Mouse (Mus musculus) spleen, embryonic (tissue): Measurements from ENCODE around the gene Eif4a2.

ENCODE experiments used
- CTCF ChIA-PET: fragments of 350-600 bp; sonication (Branson Sonifier 250); formaldehyde crosslinking; loops from one replicate; lab custom pipeline; 2022; lab: Charles Lee

Eif4a2 gene

GRCm38 (mm10) chr16:23135421-23136149 lies 28.3 kb downstream of the Eif4a2 start:
- CTCF ChIA-PET: interaction anchor here (0.6 kb wide), 2 partner anchors 256 to 878 kb away, joined by 6 to 10 read pairs; no protein-coding TSS in a partner anchor

- CTCF ChIA-PET: no interaction called here
Measured at GRCm38 (mm10) chr16:23136406-23136970, 29.2 kb downstream of the Eif4a2 start.

- CTCF ChIA-PET: interaction anchor here (0.6 kb wide), 2 partner anchors 739 to 1265 kb away, joined by 4 to 20 read pairs; no protein-coding TSS in a partner anchor
Measured at GRCm38 (mm10) chr16:23140911-23141310, 33.7 kb downstream of the Eif4a2 start.

GRCm38 (mm10) chr16:23144326-23144725 lies 37.1 kb downstream of the Eif4a2 start:
- CTCF ChIA-PET: interaction anchor here (0.6 to 0.8 kb wide), 3 partner anchors 160 to 279 kb away, joined by 3 to 7 read pairs (median 3); no protein-coding TSS in a partner anchor

GRCm38 (mm10) chr16:23145211-23145610 lies 38.0 kb downstream of the Eif4a2 start:
- CTCF ChIA-PET: interaction anchor here (0.6 kb wide), 1 partner anchor 205 kb away, joined by 3 read pairs; no protein-coding TSS in a partner anchor

GRCm38 (mm10) chr16:23146280-23146679 lies 39.0 kb downstream of the Eif4a2 start, which contains the start of gene Adipoq:
TSS of gene Adipoq (plus strand) at chr16:23146536.
- CTCF ChIA-PET: interaction anchor here (0.7 kb wide), 1 partner anchor 109 kb away, joined by 3 read pairs; no protein-coding TSS in a partner anchor

GRCm38 (mm10) chr16:23148936-23149335 lies 41.7 kb downstream of the Eif4a2 start:
- CTCF ChIA-PET: no interaction called here

- CTCF ChIA-PET: no interaction called here
Measured at GRCm38 (mm10) chr16:23149396-23149795, 42.2 kb downstream of the Eif4a2 start.

GRCm38 (mm10) chr16:23151423-23151822 lies 44.2 kb downstream of the Eif4a2 start:
- CTCF ChIA-PET: interaction anchor here (0.7 kb wide), 1 partner anchor 32 kb away, joined by 3 read pairs; no protein-coding TSS in a partner anchor

GRCm38 (mm10) chr16:23154261-23154660 lies 47.0 kb downstream of the Eif4a2 start:
- CTCF ChIA-PET: interaction anchor here (0.6 kb wide), 1 partner anchor 82 kb away, joined by 4 read pairs; no protein-coding TSS in a partner anchor

GRCm38 (mm10) chr16:23157013-23157412 lies 49.8 kb downstream of the Eif4a2 start:
- CTCF ChIA-PET: no interaction called here

- CTCF ChIA-PET: no interaction called here
Measured at GRCm38 (mm10) chr16:23158292-23158691, 51.0 kb downstream of the Eif4a2 start.

- CTCF ChIA-PET: interaction anchor here (0.6 to 1.1 kb wide), 3 partner anchors 28 to 218 kb away, joined by 3 to 8 read pairs (median 4); no protein-coding TSS in a partner anchor
Measured at GRCm38 (mm10) chr16:23158957-23159356, 51.7 kb downstream of the Eif4a2 start.

GRCm38 (mm10) chr16:23159749-23160148 lies 52.5 kb downstream of the Eif4a2 start:
- CTCF ChIA-PET: interaction anchor here (1.1 kb wide), 1 partner anchor 217 kb away, joined by 8 read pairs; no protein-coding TSS in a partner anchor

GRCm38 (mm10) chr16:23162116-23162515 lies 54.9 kb downstream of the Eif4a2 start:
- CTCF ChIA-PET: interaction anchor here (0.6 kb wide), 1 partner anchor 34 kb away, joined by 3 read pairs; no protein-coding TSS in a partner anchor
